Mouse (Mus musculus): ENCODE data around the gene Gm10382. TPM values are rescaled to one million over a fixed set of nuclear protein-coding genes. Genes with fewer than 3 reads are reported as not detected.

Gm10382 gene
- polyA plus RNA-seq, 1 experiment: 0.15 TPM

DNA sequence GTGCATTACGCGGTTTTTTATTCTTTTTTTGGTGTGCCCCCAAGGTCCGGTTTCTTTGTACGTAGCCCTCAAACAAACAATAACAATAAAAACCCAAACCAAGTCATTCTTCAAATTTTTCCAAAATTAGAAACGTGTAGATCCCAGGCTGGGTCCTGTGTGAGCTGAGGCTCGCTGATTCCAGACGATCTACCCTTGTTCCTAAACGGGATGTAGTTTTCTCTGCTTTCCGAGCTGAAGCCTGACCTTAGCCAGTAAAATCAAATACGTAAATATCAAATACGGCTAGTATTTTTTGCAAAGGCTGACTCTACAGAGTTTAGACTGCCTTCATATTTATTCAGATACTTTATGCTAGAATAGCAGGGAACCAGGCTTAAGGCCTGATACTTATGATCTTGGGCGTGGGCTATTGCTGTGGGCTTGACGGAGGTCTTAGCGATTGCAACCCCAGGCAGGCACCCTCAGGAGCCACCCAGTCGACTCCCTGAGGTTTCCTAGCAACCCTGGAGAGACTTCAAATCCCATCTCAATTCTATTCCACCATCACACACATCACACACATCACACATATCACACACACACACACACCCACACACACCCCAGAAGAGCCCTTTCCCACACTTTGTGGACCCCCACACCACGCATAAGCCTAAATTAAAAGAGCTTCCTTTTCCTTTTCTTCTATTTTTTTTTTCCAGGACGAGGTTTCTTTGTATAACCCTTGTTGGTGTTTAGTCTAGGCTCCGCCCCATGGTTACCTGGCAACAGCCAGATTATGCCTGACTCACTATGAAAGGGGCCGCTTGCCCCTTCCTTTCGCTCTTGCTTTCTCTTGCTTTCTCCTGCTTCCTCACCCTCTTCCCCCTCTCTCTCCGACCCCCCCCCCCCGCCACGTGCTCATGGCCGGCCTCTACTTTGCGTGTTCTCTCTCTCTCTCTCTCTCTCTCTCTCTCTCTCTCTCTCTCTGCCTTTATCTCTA, 4.8 kb downstream of the Gm10382 start:
- no peaks in the 10 kb centered on the region for H3K27me3 ChIP-seq (ENCODE audit: control insufficient read depth, insufficient read depth, low read length)
- TF ChIP-seq CTCF (IDR thresholded peaks at IDR 0.05; ENCODE audit: extremely low read depth, insufficient read length, insufficient replicate concordance, low read depth, low read length) (no peak), POLR2A (IDR thresholded peaks at IDR 0.05; ENCODE audit: low read depth, low read length) (no peak)
- peaks cover 12% of the 10 kb centered on the region for H3K4me1 ChIP-seq (ENCODE audit: control insufficient read depth, insufficient read depth, insufficient read length, low read length)
- H3K4me3 ChIP-seq (ENCODE audit: low read depth, low read length): peak overlapping the region; percentile 48
- 2% methylated on average over 23 of the region's 25 CpGs for WGBS
- H3K27ac ChIP-seq (ENCODE audit: insufficient read depth, low read depth, low read length): peak overlapping the region; percentile 99
- no peaks in the 10 kb centered on the region; the same call in 1 of the 2 replicates for H3K36me3 ChIP-seq (ENCODE audit: control insufficient read depth, insufficient read depth, low read length)

DNA sequence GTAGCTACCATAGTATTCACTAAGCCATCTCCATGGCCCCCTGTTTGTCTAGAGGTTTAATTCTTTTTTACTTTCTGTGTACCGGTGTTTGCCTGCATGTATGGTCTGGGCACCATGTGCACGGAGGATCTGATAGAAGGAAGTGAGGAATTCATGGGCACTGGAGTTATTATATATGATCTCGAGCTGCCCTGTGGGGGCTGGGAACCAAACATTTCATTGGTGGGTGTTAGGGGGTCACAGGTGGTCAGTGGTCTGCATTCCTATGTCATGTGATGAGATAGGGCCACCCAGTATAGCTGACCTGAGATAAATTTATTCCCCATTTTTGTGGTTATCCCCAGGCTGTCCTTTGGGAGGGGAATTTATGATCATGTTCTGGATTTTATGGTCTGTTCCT, 5.9 kb downstream of the Gm10382 start:
- H3K4me1 ChIP-seq (ENCODE audit: control insufficient read depth, insufficient read depth, insufficient read length, low read length): peaks cover 12% of the 10 kb centered on the region
- H3K27me3 ChIP-seq (ENCODE audit: control insufficient read depth, insufficient read depth, low read length): no peaks in the 10 kb centered on the region
- H3K4me3 ChIP-seq (ENCODE audit: low read depth, low read length): no peak overlapping the region
- H3K36me3 ChIP-seq (ENCODE audit: control insufficient read depth, insufficient read depth, low read length): no peaks in the 10 kb centered on the region
- WGBS: 44% methylated on average over 3 of the region's 3 CpGs
- TF ChIP-seq CTCF (IDR thresholded peaks at IDR 0.05; ENCODE audit: extremely low read depth, insufficient read length, insufficient replicate concordance, low read depth, low read length) (no peak), POLR2A (IDR thresholded peaks at IDR 0.05; ENCODE audit: low read depth, low read length) (no peak)
- H3K27ac ChIP-seq (ENCODE audit: insufficient read depth, low read depth, low read length): 0 out of 2 replicates have a peak overlapping the region, but pooled peaks have one; percentile 38

- no peaks in the 10 kb centered on the region for H3K36me3 ChIP-seq (ENCODE audit: control insufficient read depth, insufficient read depth, low read length)
- no peak overlapping the region for H3K27ac ChIP-seq (ENCODE audit: insufficient read depth, low read depth, low read length)
- no peak for TF ChIP-seq CTCF (IDR thresholded peaks at IDR 0.05; ENCODE audit: extremely low read depth, insufficient read length, insufficient replicate concordance, low read depth, low read length)
- no peak for TF ChIP-seq POLR2A (IDR thresholded peaks at IDR 0.05; ENCODE audit: low read depth, low read length)
- H3K27me3 ChIP-seq (ENCODE audit: control insufficient read depth, insufficient read depth, low read length): no peaks in the 10 kb centered on the region
- WGBS: 59% methylated on average over 7 of the region's 7 CpGs
- no peak overlapping the region for H3K4me3 ChIP-seq (ENCODE audit: low read depth, low read length)
- peaks cover 3% of the 10 kb centered on the region; the same call in 1 of the 2 replicates for H3K4me1 ChIP-seq (ENCODE audit: control insufficient read depth, insufficient read depth, insufficient read length, low read length)
Observed at GRCm38 (mm10) chr5:125400903-125401302, 11.8 kb downstream of the Gm10382 start.

DNA sequence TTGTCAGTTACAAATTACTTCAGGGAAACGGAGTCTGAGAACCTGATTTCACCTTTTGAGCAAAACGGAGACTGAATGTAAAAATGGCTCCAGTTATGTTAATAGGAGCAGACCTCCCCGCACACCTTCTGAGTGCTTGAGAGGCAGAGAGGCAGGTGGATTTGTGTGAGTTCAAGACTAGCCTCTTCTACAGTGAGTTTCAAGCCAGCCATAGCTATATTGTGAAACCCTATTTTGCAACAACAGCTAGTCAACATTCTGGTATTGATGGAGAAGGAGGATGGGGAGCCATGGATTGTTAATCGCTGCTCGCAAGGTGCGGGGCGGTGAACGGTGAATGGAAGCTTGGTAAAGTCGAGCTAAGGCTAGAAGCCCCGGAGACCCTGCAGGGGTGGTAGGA, 13.4 kb downstream of the Gm10382 start:
- H3K27me3 ChIP-seq (ENCODE audit: control insufficient read depth, insufficient read depth, low read length): no peaks in the 10 kb centered on the region
- 86% methylated on average over 10 of the region's 10 CpGs for WGBS

GRCm38 (mm10) chr5:125402991-125403390, 13.9 kb downstream of the Gm10382 start:
- H3K4me1 ChIP-seq (ENCODE audit: control insufficient read depth, insufficient read depth, insufficient read length, low read length): peaks cover 10% of the 10 kb centered on the region; the same call in 1 of the 2 replicates
- H3K27ac ChIP-seq (ENCODE audit: insufficient read depth, low read depth, low read length): no peak overlapping the region
- WGBS: 89% methylated on average over 6 of the region's 6 CpGs
- TF ChIP-seq POLR2A (IDR thresholded peaks at IDR 0.05; ENCODE audit: low read depth, low read length) (no peak), CTCF (IDR thresholded peaks at IDR 0.05; ENCODE audit: extremely low read depth, insufficient read length, insufficient replicate concordance, low read depth, low read length) (no peak)
- H3K36me3 ChIP-seq (ENCODE audit: control insufficient read depth, insufficient read depth, low read length): no peaks in the 10 kb centered on the region
- no peaks in the 10 kb centered on the region for H3K27me3 ChIP-seq (ENCODE audit: control insufficient read depth, insufficient read depth, low read length)
- H3K4me3 ChIP-seq (ENCODE audit: low read depth, low read length): no peak overlapping the region

More for the DNA sequence above, 13.4 kb downstream of the Gm10382 start:
- Histone ChIP-seq H3K4me1 (ENCODE audit: control insufficient read depth, insufficient read depth, insufficient read length, low read length) (peaks cover 10% of the 10 kb centered on the region; the same call in 1 of the 2 replicates), H3K4me3 (ENCODE audit: low read depth, low read length) (no peak overlapping the region), H3K36me3 (ENCODE audit: control insufficient read depth, insufficient read depth, low read length) (no peaks in the 10 kb centered on the region), H3K27ac (ENCODE audit: insufficient read depth, low read depth, low read length) (no peak overlapping the region)
- no peak for TF ChIP-seq CTCF (IDR thresholded peaks at IDR 0.05; ENCODE audit: extremely low read depth, insufficient read length, insufficient replicate concordance, low read depth, low read length)

GRCm38 (mm10) chr5:125403481-125404465, 14.7 kb downstream of the Gm10382 start:
- Histone ChIP-seq H3K27ac (ENCODE audit: insufficient read depth, low read depth, low read length) (no peak overlapping the region), H3K4me3 (ENCODE audit: low read depth, low read length) (peak overlapping the region; percentile 73)

More at GRCm38 (mm10) chr5:125403481-125404465, 14.7 kb downstream of the Gm10382 start:
- 17% methylated on average over 31 of the region's 31 CpGs for WGBS
- peaks cover 10% of the 10 kb centered on the region; the same call in 1 of the 2 replicates for H3K4me1 ChIP-seq (ENCODE audit: control insufficient read depth, insufficient read depth, insufficient read length, low read length)
- no peaks in the 10 kb centered on the region for H3K27me3 ChIP-seq (ENCODE audit: control insufficient read depth, insufficient read depth, low read length)
- no peaks in the 10 kb centered on the region for H3K36me3 ChIP-seq (ENCODE audit: control insufficient read depth, insufficient read depth, low read length)
- TF ChIP-seq POLR2A (IDR thresholded peaks at IDR 0.05; ENCODE audit: low read depth, low read length): no peak
- TF ChIP-seq CTCF (IDR thresholded peaks at IDR 0.05; ENCODE audit: extremely low read depth, insufficient read length, insufficient replicate concordance, low read depth, low read length): no peak
